Mouse (Mus musculus): ENCODE results near the gene Lin28b.
"Not testable (repeated sequence)": the region's sequence is repeated elsewhere in the genome, so short reads cannot be mapped to it uniquely, and the experiment has no call there.

Gene Lin28b

GRCm38 (mm10) chr10:45411741-45412140 lies 74.5 kb downstream of the Lin28b start:
- DNase-seq (ENCODE audit: low spot score in 2 of 2): no peak

GRCm38 (mm10) chr10:45410624-45411341 lies 75.4 kb downstream of the Lin28b start:
- no peak for DNase-seq (ENCODE audit: low spot score in 2 of 2)

GRCm38 (mm10) chr10:45399702-45400243 lies 86.4 kb downstream of the Lin28b start:
- DNase-seq (ENCODE audit: low spot score in 2 of 2): no peak

GRCm38 (mm10) chr10:45398211-45398610 lies 88.0 kb downstream of the Lin28b start:
- DNase-seq (ENCODE audit: low spot score in 2 of 2): no peak

- no peak for DNase-seq (ENCODE audit: low spot score in 2 of 2)
Observed at GRCm38 (mm10) chr10:45382637-45382958, 103.6 kb downstream of the Lin28b start.

GRCm38 (mm10) chr10:45381937-45382636 lies 104.1 kb downstream of the Lin28b start:
- DNase-seq (ENCODE audit: low spot score in 2 of 2): no peak

GRCm38 (mm10) chr10:45378269-45378668 lies 107.9 kb downstream of the Lin28b start:
- DNase-seq (ENCODE audit: low spot score in 2 of 2): no peak

- DNase-seq (ENCODE audit: low spot score in 2 of 2): peak; percentile 77 to 86
Observed at GRCm38 (mm10) chr10:45372994-45373692, 113.1 kb downstream of the Lin28b start.

- DNase-seq (ENCODE audit: low spot score in 2 of 2): no peak
Observed at GRCm38 (mm10) chr10:45370545-45370944, 115.7 kb downstream of the Lin28b start.

GRCm38 (mm10) chr10:45369639-45370038 lies 116.6 kb downstream of the Lin28b start:
- no peak for DNase-seq (ENCODE audit: low spot score in 2 of 2)

GRCm38 (mm10) chr10:45366987-45367705 lies 119.0 kb downstream of the Lin28b start:
- no peak for DNase-seq (ENCODE audit: low spot score in 2 of 2)

- DNase-seq (ENCODE audit: low spot score in 2 of 2): no peak
Observed at GRCm38 (mm10) chr10:45363396-45363795, 122.8 kb downstream of the Lin28b start.

- no peak for DNase-seq (ENCODE audit: low spot score in 2 of 2)
Observed at GRCm38 (mm10) chr10:45356091-45356490, 130.1 kb downstream of the Lin28b start.

GRCm38 (mm10) chr10:45348143-45348542 lies 138.1 kb downstream of the Lin28b start:
- DNase-seq (ENCODE audit: low spot score in 2 of 2): not testable (repeated sequence)

- DNase-seq (ENCODE audit: low spot score in 2 of 2): no peak
Observed at GRCm38 (mm10) chr10:45345217-45345616, 141.0 kb downstream of the Lin28b start.

- DNase-seq (ENCODE audit: low spot score in 2 of 2): no peak
Observed at GRCm38 (mm10) chr10:45344381-45344780, 141.8 kb downstream of the Lin28b start.

- DNase-seq (ENCODE audit: low spot score in 2 of 2): no peak
Observed at GRCm38 (mm10) chr10:45339106-45339505, 147.1 kb downstream of the Lin28b start.

- DNase-seq (ENCODE audit: low spot score in 2 of 2): peak; percentile 30 to 40
Observed at GRCm38 (mm10) chr10:45335434-45336422, 150.5 kb downstream of the Lin28b start, which contains the start of gene Bves. Bves (plus strand) TSS chr10:45335772.

GRCm38 (mm10) chr10:45334925-45335324 lies 151.3 kb downstream of the Lin28b start:
- DNase-seq (ENCODE audit: low spot score in 2 of 2): no peak

GRCm38 (mm10) chr10:45328196-45329000 lies 157.8 kb downstream of the Lin28b start:
- DNase-seq (ENCODE audit: low spot score in 2 of 2): no peak
